Mouse (Mus musculus) testis, adult 2 months (tissue): ENCODE results near the gene Med24.

ENCODE experiments used
- CTCF ChIP-seq: fragments of 200-500 bp; IDR thresholded peaks from 2 replicates; pipeline ENCODE4 v1.5.1; 2012; ENCODE audit warnings: low read depth, mild to moderate bottlenecking, inconsistent platforms, low read length, moderate library complexity; ENCODE audit not compliant: control insufficient read depth, insufficient read depth, insufficient replicate concordance
- POLR2A ChIP-seq: fragments of 200-500 bp; IDR thresholded peaks from 2 replicates; pipeline ENCODE4 v1.6.1; 2012; ENCODE audit warnings: low read depth, mild to moderate bottlenecking, inconsistent platforms, low read length, moderate library complexity; ENCODE audit not compliant: control insufficient read depth

DNA sequence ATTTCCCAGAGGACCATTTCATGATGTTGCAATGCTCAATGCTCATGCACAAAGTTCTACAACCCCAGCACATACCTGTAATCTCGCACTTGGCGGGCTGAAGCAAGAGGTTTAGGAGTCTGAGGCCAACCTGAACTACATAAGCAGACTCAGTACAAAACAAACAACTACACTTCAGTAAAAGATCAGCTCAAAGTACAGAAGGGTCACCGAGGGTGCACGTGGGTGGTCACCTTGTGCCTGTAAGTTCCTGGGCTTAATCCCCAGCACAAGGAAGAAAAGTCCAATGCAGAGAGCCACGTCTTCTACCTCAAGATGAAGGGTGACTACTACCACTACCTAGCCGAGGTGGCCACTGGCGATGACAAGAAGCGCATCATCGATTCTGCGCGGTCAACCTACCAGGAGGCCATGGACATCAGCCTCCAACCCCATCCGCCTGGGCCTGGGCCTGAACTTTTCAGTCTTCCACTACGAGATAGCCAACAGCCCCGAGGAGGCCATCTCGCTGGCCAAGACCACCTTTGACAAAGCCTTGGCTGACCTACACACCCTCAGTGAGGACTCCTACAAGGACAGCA lies 3.2 kb downstream of the Med24 start:
- TF ChIP-seq CTCF (no peak), POLR2A (no peak)
